8 mouse cellular contexts compared by ENCODE assay signal in the genomic region with DNA sequence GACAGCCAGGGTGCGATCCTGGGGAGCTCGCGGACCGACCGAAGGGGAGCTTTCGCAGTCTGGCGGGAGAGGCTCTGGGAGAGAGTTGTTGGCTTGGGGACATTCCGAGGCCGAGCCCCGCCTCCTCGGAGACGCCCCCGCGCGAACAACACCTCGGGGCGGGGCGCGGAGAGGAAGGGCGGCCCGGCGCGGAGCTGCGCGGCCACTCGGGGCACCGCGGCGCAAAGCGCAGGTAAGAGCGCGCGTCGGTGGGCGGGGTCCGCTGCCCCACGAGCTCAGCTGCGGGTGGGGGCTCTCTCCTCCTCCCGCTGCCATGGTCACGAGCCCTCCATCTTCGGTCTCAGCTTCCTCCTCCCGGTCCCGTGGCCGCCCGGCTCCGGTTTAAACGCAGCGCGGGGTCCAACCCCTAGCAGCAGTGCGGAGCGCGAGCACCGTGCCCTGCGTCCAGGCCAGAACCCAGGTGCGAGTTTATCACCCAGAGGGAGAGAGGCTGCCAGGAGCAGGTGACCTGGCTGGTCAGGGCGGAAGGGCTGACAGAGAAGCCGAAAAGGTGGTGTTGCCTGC. TPM values are rescaled to one million over a fixed set of nuclear protein-coding genes. Genes with fewer than 3 reads are reported as not detected.
DNase-seq lines count a peak whose midpoint lies in the region; ATAC-seq and TF ChIP-seq lines count a peak whose summit lies in the region.

A gene (minus strand): TSS at position 116 of the 564 bp plus-strand sequence.

- intact Hi-C loops in left cerebral cortex, postnatal 4 days (cut with DNase I) = no loop called here

- peaks cover 45% of the 10 kb centered on the region for H3K27me3 ChIP-seq in E14TG2a.4 (ENCODE audit: insufficient read depth, low read length)
- peaks cover 33% of the 10 kb centered on the region for H3K27me3 ChIP-seq in hindbrain, embryonic 14.5 days (ENCODE audit: control insufficient read depth, insufficient read depth, low read length)

- H3K27ac ChIP-seq in hindbrain, embryonic 14.5 days = no peak within 1 kb of the TSS

- DNase-seq in adrenal gland, postnatal 10 days = peak; percentile 82
- peak; percentile 57 to 71 for DNase-seq in gastrocnemius, adult 8-10 months (ENCODE audit: low spot score in 2 of 2)
- no peak for DNase-seq in hindbrain, embryonic 14.5 days (ENCODE audit: low spot score)
- peak; percentile 45 for DNase-seq in left cerebral cortex, postnatal 4 days
- DNase-seq in right cerebral cortex, postnatal 25 days = peak; percentile 43
- DNase-seq in cerebellum, postnatal 4 days (ENCODE audit: low spot score in 2 of 2) = no peak

- peak within 1 kb of the TSS; percentile 93 for H3K4me2 ChIP-seq in hindbrain, embryonic 14.5 days (replicated peaks)

- H3K9ac ChIP-seq in hindbrain, embryonic 14.5 days = peak within 1 kb of the TSS; percentile 53

- TF ChIP-seq CTCF in E14TG2a.4 (conservative IDR thresholded peaks at IDR 0.05; ENCODE audit: low read length) = no peak

- no peaks in the 10 kb centered on the region for H3K9me3 ChIP-seq in E14TG2a.4 (ENCODE audit: low read length)
- H3K9me3 ChIP-seq in hindbrain, embryonic 14.5 days (ENCODE audit: control insufficient read depth, low read length) = no peaks in the 10 kb centered on the region

- ATAC-seq in hindbrain, embryonic 14.5 days (ENCODE audit: low FRiP score) = 0 out of 2 replicates have a peak, but pooled peaks have one; percentile 24
- peak; percentile 40 for ATAC-seq in megakaryocyte progenitor cell, adult 5-6 weeks (replicated peaks; ENCODE audit: poor library complexity)

- WGBS in hindbrain, embryonic 14.5 days = under 1% methylated on average over 46 of the region's 57 CpGs

- H3K4me3 ChIP-seq in E14TG2a.4 (replicated peaks; ENCODE audit: low read length) = peak within 1 kb of the TSS; percentile 86
- H3K4me3 ChIP-seq in hindbrain, embryonic 14.5 days (replicated peaks; ENCODE audit: low read length) = peak within 1 kb of the TSS; percentile 55

- H3K4me1 ChIP-seq in E14TG2a.4 (replicated peaks; ENCODE audit: low read depth, low read length) = peaks cover 46% of the 10 kb centered on the region
- peaks cover 13% of the 10 kb centered on the region; the same call in 1 of the 2 replicates for H3K4me1 ChIP-seq in hindbrain, embryonic 14.5 days (replicated peaks; ENCODE audit: control insufficient read depth, insufficient read depth, low read length)

- H3K36me3 ChIP-seq in E14TG2a.4 (ENCODE audit: insufficient read depth, low read length) = peaks cover 18% of the 10 kb centered on the region
- no peaks in the 10 kb centered on the region for H3K36me3 ChIP-seq in hindbrain, embryonic 14.5 days (replicated peaks; ENCODE audit: control insufficient read depth, insufficient read depth)

RNA-seq across cellular contexts. Expression of the gene that starts here (rescaled TPM):
- 1 to 10 TPM; 1.9 to 5.6 TPM for total RNA-seq in adrenal gland, postnatal 10 days (2021)
- total RNA-seq in gastrocnemius, adult 8-10 months (2022) = under 1 TPM; 0.41 to 0.81 (median 0.64) TPM
- polyA plus RNA-seq in hindbrain, embryonic 14.5 days (2014; fragmentation: Nextera tagmentation; extraction: Ambion mirVana) = 2.3 and 2.4 TPM in 2 replicates
- total RNA-seq in left cerebral cortex, postnatal 4 days (2021) = 1 to 10 TPM; 2.8 to 3.4 TPM
- total RNA-seq in megakaryocyte progenitor cell, adult 5-6 weeks (2015) = not detected in 2 replicates
- not detected in 2 replicates for total RNA-seq in megakaryocyte progenitor cell, adult 5-6 weeks (2017)

Comparison
In these comparisons a context has a peak if more than half of its experiments do, and no peak if none do; other contexts are left out.
1. Peak in DNase-seq in gastrocnemius, adult 8-10 months; RNA of the gene not detected or under 1 TPM.
2. Peak in ATAC-seq in megakaryocyte progenitor cell, adult 5-6 weeks; RNA of the gene not detected or under 1 TPM.
3. DNase-seq: peak in adrenal gland, postnatal 10 days (single experiment), left cerebral cortex, postnatal 4 days (single experiment) and right cerebral cortex, postnatal 25 days (single experiment); none in hindbrain, embryonic 14.5 days (single experiment) and cerebellum, postnatal 4 days (0 of 2).